28 mouse cellular contexts compared by ENCODE assay signal in genomic region chr12:84523728-84524127, GRCm38 (mm10). TPM values are rescaled to one million over a fixed set of nuclear protein-coding genes. Genes with fewer than 3 reads are reported as not detected.
A peak's percentile ranks its signal among the peaks of the same experiment; 100 is the strongest.
DNase-seq lines count a peak whose midpoint lies in the region; ATAC-seq and TF ChIP-seq lines count a peak whose summit lies in the region.
"Had no signal": no experiment of that assay in that cellular context is flagged by ENCODE, and none has a peak within 500 bp of the region (broad histone marks: within the 10 kb centered on the region; RNA-seq: fewer than 3 reads in every experiment).

No protein-coding gene starts in this region.

- no peak overlapping the region for H3K4me3 ChIP-seq in kidney, adult 2 months (ENCODE audit: insufficient read depth, low read depth, low read length)
- no peak overlapping the region for H3K4me3 ChIP-seq in embryonic facial prominence, embryonic 10.5 days
- no peak overlapping the region for H3K4me3 ChIP-seq in embryonic facial prominence, embryonic 13.5 days
- H3K4me3 ChIP-seq in limb, embryonic 12.5 days (replicated peaks) = no peak overlapping the region
- H3K4me3 ChIP-seq: erythroblast, embryonic 14.5 days; midbrain, embryonic 12.5 days had no signal

- peak; percentile 72 for DNase-seq in kidney, adult 2 months
- no peak for DNase-seq in kidney, adult 18-20 months
- DNase-seq in embryonic facial prominence, embryonic 10.5 days (ENCODE audit: low spot score) = no peak
- DNase-seq in cerebellum, adult 8-10 months = no peak
- DNase-seq in left cerebral cortex, adult 8-10 months (ENCODE audit: low spot score in 2 of 2) = no peak
- no peak for DNase-seq in urinary bladder, postnatal 10 days (ENCODE audit: low spot score)
- DNase-seq: adrenal gland, adult 8-10 months; cerebellum, adult 2 months; cerebellum, postnatal 36 days; gastrocnemius, postnatal 10 days; left cerebral cortex, postnatal 4 days; lung, embryonic 14.5 days; right cerebral cortex, postnatal 14 days; spleen, adult 18-20 months had no signal

- no peaks in the 10 kb centered on the region for H3K9me3 ChIP-seq in embryonic facial prominence, embryonic 10.5 days
- no peaks in the 10 kb centered on the region for H3K9me3 ChIP-seq in embryonic facial prominence, embryonic 13.5 days
- 0 out of 2 replicates have a peak, but pooled peaks cover 5% of the 10 kb centered on the region for H3K9me3 ChIP-seq in limb, embryonic 12.5 days
- H3K9me3 ChIP-seq: midbrain, embryonic 12.5 days had no signal

- no peak for TF ChIP-seq POLR2A in kidney, adult 2 months (IDR thresholded peaks at IDR 0.05; ENCODE audit: low read depth, low read length)

- no peak for TF ChIP-seq CTCF in kidney, adult 2 months (conservative IDR thresholded peaks at IDR 0.05; ENCODE audit: insufficient read depth, insufficient read length, low read depth, low read length)

- no peaks in the 10 kb centered on the region for H3K27me3 ChIP-seq in kidney, adult 2 months (replicated peaks; ENCODE audit: control insufficient read depth, insufficient read depth, low read length)
- H3K27me3 ChIP-seq in embryonic facial prominence, embryonic 10.5 days (replicated peaks; ENCODE audit: low read depth, poor library complexity, severe bottlenecking) = no peaks in the 10 kb centered on the region
- no peaks in the 10 kb centered on the region for H3K27me3 ChIP-seq in embryonic facial prominence, embryonic 13.5 days
- no peaks in the 10 kb centered on the region for H3K27me3 ChIP-seq in limb, embryonic 12.5 days

- no peaks in the 10 kb centered on the region for H3K36me3 ChIP-seq in kidney, adult 2 months (ENCODE audit: control insufficient read depth, insufficient read depth, low read length)
- H3K36me3 ChIP-seq in embryonic facial prominence, embryonic 10.5 days (replicated peaks) = peaks cover 10% of the 10 kb centered on the region
- 0 out of 2 replicates have a peak, but pooled peaks cover 3% of the 10 kb centered on the region for H3K36me3 ChIP-seq in embryonic facial prominence, embryonic 13.5 days
- H3K36me3 ChIP-seq in limb, embryonic 12.5 days = peaks cover 4% of the 10 kb centered on the region; the same call in 1 of the 2 replicates
- H3K36me3 ChIP-seq: midbrain, embryonic 12.5 days had no signal

- H3K27ac ChIP-seq in kidney, adult 2 months (ENCODE audit: insufficient read depth, low read depth, low read length) = no peak overlapping the region
- H3K27ac ChIP-seq in embryonic facial prominence, embryonic 10.5 days (replicated peaks) = peak overlapping the region; percentile 32
- H3K27ac ChIP-seq in embryonic facial prominence, embryonic 13.5 days = peak overlapping the region; percentile 80
- peak overlapping the region; percentile 91 for H3K27ac ChIP-seq in limb, embryonic 12.5 days
- H3K27ac ChIP-seq: liver, embryonic 14.5 days; midbrain, embryonic 12.5 days had no signal

- 39% methylated on average over 3 of the region's 3 CpGs for WGBS in kidney, adult 2 months
- WGBS in embryonic facial prominence, embryonic 10.5 days = 27% methylated on average over 3 of the region's 3 CpGs
- 20% methylated on average over 3 of the region's 3 CpGs for WGBS in embryonic facial prominence, embryonic 13.5 days
- 15% methylated on average over 3 of the region's 3 CpGs for WGBS in limb, embryonic 12.5 days

- H3K4me1 ChIP-seq in kidney, adult 2 months (ENCODE audit: control insufficient read depth, insufficient read depth, low read length) = peaks cover 11% of the 10 kb centered on the region; the same call in 1 of the 2 replicates
- peaks cover 28% of the 10 kb centered on the region for H3K4me1 ChIP-seq in embryonic facial prominence, embryonic 10.5 days
- peaks cover 21% of the 10 kb centered on the region for H3K4me1 ChIP-seq in embryonic facial prominence, embryonic 13.5 days
- H3K4me1 ChIP-seq in limb, embryonic 12.5 days (replicated peaks) = peaks cover 42% of the 10 kb centered on the region

- ATAC-seq in embryonic facial prominence, embryonic 13.5 days (ENCODE audit: insufficient number of reproducible peaks, insufficient read depth, low FRiP score, low TSS enrichment, low read depth) = no peak
- ATAC-seq in limb, embryonic 12.5 days (ENCODE audit: insufficient number of reproducible peaks, insufficient read depth, low FRiP score, low TSS enrichment, low read depth) = peak; percentile 71
- ATAC-seq: forebrain, embryonic 14.5 days; hindbrain, embryonic 16.5 days had no signal

- H3K9ac ChIP-seq in embryonic facial prominence, embryonic 13.5 days = no peak overlapping the region
- no peak overlapping the region for H3K9ac ChIP-seq in limb, embryonic 12.5 days (replicated peaks)
- H3K9ac ChIP-seq: liver, embryonic 14.5 days; lung, embryonic 14.5 days; midbrain, embryonic 12.5 days had no signal

- no peak overlapping the region for H3K4me2 ChIP-seq in embryonic facial prominence, embryonic 13.5 days
- H3K4me2 ChIP-seq in limb, embryonic 12.5 days = no peak overlapping the region
- H3K4me2 ChIP-seq: heart, embryonic 11.5 days; lung, embryonic 14.5 days; midbrain, embryonic 12.5 days had no signal

RNA-seq across cellular contexts. Expression of gene Vsx2, which starts 45.8 kb away (rescaled TPM):
- not detected in 2 replicates for polyA plus RNA-seq in kidney, adult 2 months (2012; rRNA removed)
- polyA plus RNA-seq in embryonic facial prominence, embryonic 10.5 days (2016; fragmentation: Nextera tagmentation; extraction: Ambion mirVana) = 2.8 and 3.2 TPM in 2 replicates
- 0.10 and 0.20 TPM in 2 replicates for polyA plus RNA-seq in embryonic facial prominence, embryonic 13.5 days (2015; fragmentation: Nextera tagmentation; extraction: Ambion mirVana)
- polyA plus RNA-seq in limb, embryonic 12.5 days (2016; fragmentation: Nextera tagmentation; extraction: Ambion mirVana) = 0.13 and 0.24 TPM in 2 replicates
- total RNA-seq in left cerebral cortex, adult 8-10 months (2022) = under 1 TPM; 0.17 to 0.39 (median 0.29) TPM
- total RNA-seq: hematopoietic stem cell, adult 5-6 weeks; left cerebral cortex, postnatal 4 days; megakaryocyte, adult 5-6 weeks; MEL; neutrophil, adult 5-6 weeks had no signal
- polyA plus RNA-seq: C2C12; erythroblast, embryonic 14.5 days; forebrain, embryonic 14.5 days; heart, embryonic 11.5 days; heart, postnatal 0 days; liver, embryonic 14.5 days had no signal
